Mouse (Mus musculus): Measurements from ENCODE around the gene Frs2. TPM values are rescaled to one million over a fixed set of nuclear protein-coding genes. Genes with fewer than 3 reads are reported as not detected.
"Not testable (repeated sequence)": the region's sequence is repeated elsewhere in the genome, so short reads cannot be mapped to it uniquely, and the experiment has no call there.

Gene Frs2
- total and polyA plus RNA-seq, 3 experiments = 13.4 to 17.0 (median 14.2) TPM

- 0 out of 2 replicates have a peak overlapping the region, but pooled peaks have one; percentile 55 for H3K9ac ChIP-seq (ENCODE audit: low read depth, low read length)
- TF ChIP-seq EP300 (IDR thresholded peaks at IDR 0.05; ENCODE audit: insufficient read depth, low read depth, low read length) (no peak), POLR2A (IDR thresholded peaks at IDR 0.05; ENCODE audit: insufficient read depth, low read depth, low read length) (no peak), CTCF (IDR thresholded peaks at IDR 0.05) (no peak)
- intact Hi-C loops (cut with DNase I) = loop anchor here (5.0 to 10.0 kb wide), 5 partner anchors 32 to 192 kb away; partner anchors contain the start of genes Rab3ip and Yeats4
- peaks cover 21% of the 10 kb centered on the region for H3K4me1 ChIP-seq (ENCODE audit: control insufficient read depth, insufficient read depth, low read length)
- no peak overlapping the region for H3K4me3 ChIP-seq
- no peaks in the 10 kb centered on the region for H3K27me3 ChIP-seq (ENCODE audit: control insufficient read depth, insufficient read depth, low read length)
- H3K36me3 ChIP-seq (ENCODE audit: control insufficient read depth, insufficient read depth, low read length) = peaks cover 16% of the 10 kb centered on the region
- peak overlapping the region; percentile 45 for H3K27ac ChIP-seq
- DNase-seq = no peak
- peaks cover 9% of the 10 kb centered on the region for H3K79me2 ChIP-seq (replicated peaks; ENCODE audit: control insufficient read depth, insufficient read depth, low read length)
- 40% methylated on average over 6 of the region's 6 CpGs for WGBS
Observed at GRCm38 (mm10) chr10:117144628-117145027, 3.7 kb downstream of the Frs2 start.

- Histone ChIP-seq H3K27me3 (ENCODE audit: control insufficient read depth, insufficient read depth, low read length) (no peaks in the 10 kb centered on the region), H3K79me2 (replicated peaks; ENCODE audit: control insufficient read depth, insufficient read depth, low read length) (peaks cover 13% of the 10 kb centered on the region), H3K36me3 (ENCODE audit: control insufficient read depth, insufficient read depth, low read length) (peaks cover 16% of the 10 kb centered on the region), H3K4me3 (no peak overlapping the region), H3K4me1 (ENCODE audit: control insufficient read depth, insufficient read depth, low read length) (peaks cover 25% of the 10 kb centered on the region), H3K27ac (peak overlapping the region; percentile 45), H3K9ac (ENCODE audit: low read depth, low read length) (no peak overlapping the region)
- TF ChIP-seq CTCF (IDR thresholded peaks at IDR 0.05) (no peak), POLR2A (IDR thresholded peaks at IDR 0.05; ENCODE audit: insufficient read depth, low read depth, low read length) (no peak), EP300 (IDR thresholded peaks at IDR 0.05; ENCODE audit: insufficient read depth, low read depth, low read length) (no peak)
- intact Hi-C loops (cut with DNase I) = loop anchor here (10.0 kb wide), 1 partner anchor 49 kb away; no protein-coding TSS in a partner anchor
- DNase-seq = no peak
- WGBS = 69% methylated on average over 4 of the region's 4 CpGs
Observed at GRCm38 (mm10) chr10:117144071-117144470, 4.3 kb downstream of the Frs2 start.

GRCm38 (mm10) chr10:117143311-117143710, 5.0 kb downstream of the Frs2 start:
- 91% methylated on average over 2 of the region's 2 CpGs for WGBS
- H3K4me3 ChIP-seq = no peak overlapping the region
- DNase-seq = no peak
- intact Hi-C loops (cut with DNase I) = loop anchor here (10.0 kb wide), 1 partner anchor 49 kb away; no protein-coding TSS in a partner anchor
- peaks cover 13% of the 10 kb centered on the region for H3K79me2 ChIP-seq (replicated peaks; ENCODE audit: control insufficient read depth, insufficient read depth, low read length)
- no peak overlapping the region for H3K9ac ChIP-seq (ENCODE audit: low read depth, low read length)
- H3K27me3 ChIP-seq (ENCODE audit: control insufficient read depth, insufficient read depth, low read length) = no peaks in the 10 kb centered on the region
- H3K4me1 ChIP-seq (ENCODE audit: control insufficient read depth, insufficient read depth, low read length) = peaks cover 25% of the 10 kb centered on the region
- H3K36me3 ChIP-seq (ENCODE audit: control insufficient read depth, insufficient read depth, low read length) = peaks cover 19% of the 10 kb centered on the region
- H3K27ac ChIP-seq = no peak overlapping the region
- TF ChIP-seq POLR2A (IDR thresholded peaks at IDR 0.05; ENCODE audit: insufficient read depth, low read depth, low read length) (no peak), CTCF (IDR thresholded peaks at IDR 0.05) (no peak), EP300 (IDR thresholded peaks at IDR 0.05; ENCODE audit: insufficient read depth, low read depth, low read length) (no peak)

- Histone ChIP-seq H3K36me3 (ENCODE audit: control insufficient read depth, insufficient read depth, low read length) (peaks cover 19% of the 10 kb centered on the region), H3K4me1 (ENCODE audit: control insufficient read depth, insufficient read depth, low read length) (peaks cover 25% of the 10 kb centered on the region), H3K9ac (ENCODE audit: low read depth, low read length) (no peak overlapping the region), H3K4me3 (no peak overlapping the region), H3K79me2 (replicated peaks; ENCODE audit: control insufficient read depth, insufficient read depth, low read length) (peaks cover 11% of the 10 kb centered on the region), H3K27ac (no peak overlapping the region), H3K27me3 (ENCODE audit: control insufficient read depth, insufficient read depth, low read length) (no peaks in the 10 kb centered on the region)
- DNase-seq = no peak
- WGBS = 47% methylated on average over 7 of the region's 7 CpGs
- intact Hi-C loops (cut with DNase I) = loop anchor here (10.0 kb wide), 1 partner anchor 47 kb away; no protein-coding TSS in a partner anchor
- TF ChIP-seq POLR2A (IDR thresholded peaks at IDR 0.05; ENCODE audit: insufficient read depth, low read depth, low read length) (no peak), CTCF (IDR thresholded peaks at IDR 0.05) (peak; percentile 47)
Observed at GRCm38 (mm10) chr10:117141939-117142552, 6.3 kb downstream of the Frs2 start.

GRCm38 (mm10) chr10:117131506-117131905, 16.8 kb downstream of the Frs2 start:
- H3K27ac ChIP-seq; H3K4me3 ChIP-seq; H3K9ac ChIP-seq (ENCODE audit: low read depth, low read length); H3K79me2 ChIP-seq (replicated peaks; ENCODE audit: control insufficient read depth, insufficient read depth, low read length); intact Hi-C loops (cut with DNase I); H3K36me3 ChIP-seq (ENCODE audit: control insufficient read depth, insufficient read depth, low read length); H3K4me1 ChIP-seq (ENCODE audit: control insufficient read depth, insufficient read depth, low read length); H3K27me3 ChIP-seq (ENCODE audit: control insufficient read depth, insufficient read depth, low read length); DNase-seq: not testable (repeated sequence)
- 93% methylated on average over 5 of the region's 5 CpGs for WGBS

- TF ChIP-seq CTCF (IDR thresholded peaks at IDR 0.05) = no peak
- TF ChIP-seq POLR2A (IDR thresholded peaks at IDR 0.05; ENCODE audit: insufficient read depth, low read depth, low read length) = no peak
- TF ChIP-seq EP300 (IDR thresholded peaks at IDR 0.05; ENCODE audit: insufficient read depth, low read depth, low read length) = no peak
- Histone ChIP-seq H3K27ac (peak overlapping the region; percentile 6; the same call in 1 of the 2 replicates), H3K27me3 (ENCODE audit: control insufficient read depth, insufficient read depth, low read length) (no peaks in the 10 kb centered on the region), H3K36me3 (ENCODE audit: control insufficient read depth, insufficient read depth, low read length) (peaks cover 10% of the 10 kb centered on the region), H3K9ac (ENCODE audit: low read depth, low read length) (no peak overlapping the region), H3K4me1 (ENCODE audit: control insufficient read depth, insufficient read depth, low read length) (peaks cover 10% of the 10 kb centered on the region), H3K79me2 (replicated peaks; ENCODE audit: control insufficient read depth, insufficient read depth, low read length) (peaks cover 8% of the 10 kb centered on the region; the same call in 1 of the 2 replicates), H3K4me3 (no peak overlapping the region)
- 15% methylated on average over 6 of the region's 6 CpGs for WGBS
- intact Hi-C loops (cut with DNase I) = no loop called here
- DNase-seq = peak; percentile 63 to 67
Observed at GRCm38 (mm10) chr10:117130037-117130436, 18.3 kb downstream of the Frs2 start.

Data from heart, adult 2 months (tissue).